Mouse (Mus musculus): ENCODE measurements around the gene Kcna2.

GRCm38 (mm10) chr3:107112932-107113659 is 12.2 kb downstream of the Kcna2 start:
- TF ChIP-seq CTCF (IDR thresholded peaks at IDR 0.05; ENCODE audit: low read depth, low read length), result no peak
- TF ChIP-seq POLR2A (IDR thresholded peaks at IDR 0.05; ENCODE audit: extremely low read depth, insufficient read depth, low read length), result no peak

Measured in liver, adult 2 months (tissue).